Mouse (Mus musculus) embryonic facial prominence, embryonic 10.5 days (tissue): ENCODE data around the gene Slc7a3. TPM values are rescaled to one million over a fixed set of nuclear protein-coding genes. Genes with fewer than 3 reads are reported as not detected.

ENCODE experiments used
- polyA plus RNA-seq: library from polyadenylated mRNA; unstranded; fragments of >200 nt; fragmentation: Nextera tagmentation; extraction: Ambion mirVana; gene quantifications from 2 replicates; pipeline ENCODE4 v1.2.1, GENCODE M21; 2016

Gene Slc7a3
- polyA plus RNA-seq, 1 experiment from 2014 or later, result 0.92 TPM

Other genes with a start within 250 kb of the Slc7a3 start
- not detected in 2 replicates for gene Tex11, start 26.4 kb downstream of the Slc7a3 start, polyA plus RNA-seq
- 61.2 and 61.6 TPM in 2 replicates for gene Snx12, start 136.5 kb upstream of the Slc7a3 start, polyA plus RNA-seq
- gene Foxo4, start 168.5 kb upstream of the Slc7a3 start, polyA plus RNA-seq, result 2.3 and 2.9 TPM in 2 replicates
- gene Gm614, start 178.0 kb upstream of the Slc7a3 start, polyA plus RNA-seq, result not detected in 2 replicates
- gene Il2rg, start 182.2 kb upstream of the Slc7a3 start, polyA plus RNA-seq, result 3.2 and 3.3 TPM in 2 replicates
- not detected in 2 replicates for gene Gm20489, start 183.0 kb upstream of the Slc7a3 start, polyA plus RNA-seq
- 37.7 and 39.0 TPM in 2 replicates for gene Med12, start 188.0 kb upstream of the Slc7a3 start, polyA plus RNA-seq
- gene Nlgn3, start 213.1 kb upstream of the Slc7a3 start, polyA plus RNA-seq, result 4.9 and 8.3 TPM in 2 replicates